Mouse (Mus musculus) natural killer cell, adult 2 months (primary cell): ENCODE results near the gene Pqlc2.

Source experiments
- DNase-seq, 2 experiments: peaks; one replicate each; pipeline ENCODE4 v3.0.0; 2022; ENCODE audit warnings: low spot score in 2 of 2

Pqlc2 gene

GRCm38 (mm10) chr4:139305521-139305920, 5.0 kb downstream of the Pqlc2 start:
- no peak for DNase-seq

GRCm38 (mm10) chr4:139302241-139302640, 8.3 kb downstream of the Pqlc2 start:
- no peak for DNase-seq

DNA sequence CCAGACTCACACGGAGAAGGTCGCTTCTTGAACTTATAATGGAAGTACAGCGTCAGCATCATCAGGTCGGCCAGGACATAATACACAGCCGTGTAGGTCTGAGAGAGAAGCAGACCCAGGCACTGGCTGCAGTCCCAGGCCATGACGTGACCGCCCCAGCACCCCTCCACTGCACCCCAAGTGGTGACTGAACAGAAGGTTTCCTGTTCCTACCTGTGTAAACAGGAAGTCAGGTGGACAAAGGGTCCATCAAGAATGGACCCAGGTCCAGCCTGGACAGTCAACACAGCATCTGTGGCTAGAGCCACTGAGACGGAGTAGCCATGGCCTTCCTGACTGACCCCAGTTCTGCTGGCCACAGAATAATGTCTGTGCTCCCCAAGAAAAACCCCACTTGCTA, 8.7 kb downstream of the Pqlc2 start:
- DNase-seq: no peak

DNA sequence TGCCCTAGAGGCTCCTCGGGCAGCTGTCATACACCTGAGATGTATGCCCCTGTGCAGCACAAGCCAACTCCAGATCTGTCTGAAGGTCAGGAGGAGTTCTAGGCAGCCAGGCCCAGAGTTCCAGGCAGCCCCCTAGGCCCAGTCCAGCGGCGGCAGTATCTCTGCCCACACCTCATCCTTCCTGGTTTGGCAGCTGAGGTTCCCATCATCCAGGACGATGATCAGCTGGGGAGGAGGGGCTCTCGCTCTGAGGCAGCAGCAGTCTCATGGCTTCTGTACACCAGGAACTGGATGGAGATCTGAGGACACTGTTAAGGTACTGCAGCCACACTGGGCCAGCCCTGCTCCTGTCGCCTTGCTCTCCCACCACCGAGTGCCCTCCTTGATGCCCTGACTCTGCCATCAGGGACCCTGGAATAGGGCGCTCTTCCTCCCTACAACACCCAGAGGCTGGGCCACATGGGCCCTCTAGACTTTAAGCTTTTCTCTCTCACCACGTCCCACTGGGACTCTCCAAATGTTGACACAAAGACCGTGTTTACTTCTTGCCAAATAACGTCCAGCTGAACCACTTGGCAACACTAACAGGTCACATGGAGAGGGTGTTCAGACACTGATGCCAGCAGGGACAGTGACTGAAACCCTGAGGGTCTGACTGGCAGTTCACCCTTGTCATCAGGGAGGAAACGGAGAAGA, 11.7 kb downstream of the Pqlc2 start:
- no peak for DNase-seq

GRCm38 (mm10) chr4:139297566-139297965, 12.9 kb downstream of the Pqlc2 start:
- DNase-seq: no peak

DNA sequence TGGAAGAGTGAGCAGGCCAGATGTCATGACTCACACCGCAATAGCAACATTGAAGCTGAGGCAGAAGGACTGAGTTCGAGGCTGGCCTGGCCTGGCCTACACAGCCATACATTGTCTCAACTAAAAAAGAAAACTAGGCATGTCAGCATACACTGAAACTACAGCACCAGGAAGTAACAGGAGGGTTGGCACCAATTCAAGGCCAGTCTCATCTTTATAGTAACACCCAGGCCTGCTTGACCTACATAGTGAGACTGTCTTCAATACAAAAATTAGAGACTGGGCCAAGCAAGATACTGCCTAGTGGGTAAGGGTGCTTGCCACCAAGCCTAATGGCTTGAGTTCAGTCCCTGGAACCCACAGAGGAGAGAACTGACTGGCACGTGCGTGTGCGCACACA, 18.5 kb downstream of the Pqlc2 start:
- no peak for DNase-seq

GRCm38 (mm10) chr4:139291099-139291498, 19.4 kb downstream of the Pqlc2 start:
- DNase-seq: no peak

GRCm38 (mm10) chr4:139289017-139289416, 21.5 kb downstream of the Pqlc2 start:
- DNase-seq: peak in 1 of 2 experiments; percentile 33

- DNase-seq: peak; percentile 62 to 75
These were observed 23.2 kb downstream of the Pqlc2 start for GRCm38 (mm10) chr4:139287122-139287863.

GRCm38 (mm10) chr4:139286234-139286633, 24.3 kb downstream of the Pqlc2 start:
- DNase-seq: no peak

- DNase-seq: no peak
These were observed 25.6 kb downstream of the Pqlc2 start for GRCm38 (mm10) chr4:139284877-139285276.

DNA sequence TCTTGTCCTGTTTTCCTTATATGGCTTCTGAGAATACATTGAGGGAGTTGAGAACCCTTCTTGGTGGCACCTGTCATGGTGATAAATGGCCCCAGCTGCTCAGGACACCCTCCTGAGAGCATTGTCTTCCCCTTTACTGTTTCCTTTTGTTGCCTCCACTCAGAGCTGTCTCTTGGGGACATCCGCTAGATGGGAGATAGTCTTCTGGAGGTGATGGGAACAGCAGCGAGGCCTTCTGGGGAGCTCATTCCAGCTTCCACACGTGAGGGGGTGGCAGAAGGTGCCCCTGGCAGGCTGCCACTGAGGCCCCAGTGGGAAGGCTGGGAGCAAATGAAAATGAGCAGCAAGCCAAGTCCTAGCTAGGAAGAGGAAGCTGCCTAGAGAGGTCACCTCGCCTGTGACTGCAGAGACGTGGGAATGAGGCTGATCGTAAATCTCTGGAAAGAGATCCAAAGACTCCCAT, 27.5 kb downstream of the Pqlc2 start:
- DNase-seq: no peak

GRCm38 (mm10) chr4:139281791-139282345, 28.6 kb downstream of the Pqlc2 start:
- DNase-seq: no peak

GRCm38 (mm10) chr4:139280530-139280929, 30.0 kb downstream of the Pqlc2 start:
- no peak for DNase-seq

DNA sequence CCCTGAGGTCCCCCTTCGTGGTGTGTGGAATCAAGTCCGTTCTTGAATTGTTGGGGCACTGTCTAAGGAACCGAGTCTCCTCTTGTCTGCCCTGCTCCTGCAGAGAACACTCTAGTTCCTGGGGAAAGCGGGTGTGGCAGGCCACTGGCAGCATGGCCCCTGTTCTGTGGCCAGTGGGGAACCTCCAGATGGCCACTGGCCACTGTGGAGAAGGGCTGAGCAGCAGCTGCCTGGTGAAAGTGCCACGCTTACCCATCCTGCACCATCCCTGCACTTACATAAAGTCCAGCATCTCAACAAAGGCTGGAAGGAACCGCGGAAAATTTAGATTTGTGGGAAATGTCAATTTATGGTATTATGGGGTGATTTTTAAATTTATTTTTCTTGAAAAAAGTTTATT, 34.1 kb downstream of the Pqlc2 start:
- DNase-seq: no peak

GRCm38 (mm10) chr4:139274573-139274972, 35.9 kb downstream of the Pqlc2 start:
- DNase-seq: no peak

DNA sequence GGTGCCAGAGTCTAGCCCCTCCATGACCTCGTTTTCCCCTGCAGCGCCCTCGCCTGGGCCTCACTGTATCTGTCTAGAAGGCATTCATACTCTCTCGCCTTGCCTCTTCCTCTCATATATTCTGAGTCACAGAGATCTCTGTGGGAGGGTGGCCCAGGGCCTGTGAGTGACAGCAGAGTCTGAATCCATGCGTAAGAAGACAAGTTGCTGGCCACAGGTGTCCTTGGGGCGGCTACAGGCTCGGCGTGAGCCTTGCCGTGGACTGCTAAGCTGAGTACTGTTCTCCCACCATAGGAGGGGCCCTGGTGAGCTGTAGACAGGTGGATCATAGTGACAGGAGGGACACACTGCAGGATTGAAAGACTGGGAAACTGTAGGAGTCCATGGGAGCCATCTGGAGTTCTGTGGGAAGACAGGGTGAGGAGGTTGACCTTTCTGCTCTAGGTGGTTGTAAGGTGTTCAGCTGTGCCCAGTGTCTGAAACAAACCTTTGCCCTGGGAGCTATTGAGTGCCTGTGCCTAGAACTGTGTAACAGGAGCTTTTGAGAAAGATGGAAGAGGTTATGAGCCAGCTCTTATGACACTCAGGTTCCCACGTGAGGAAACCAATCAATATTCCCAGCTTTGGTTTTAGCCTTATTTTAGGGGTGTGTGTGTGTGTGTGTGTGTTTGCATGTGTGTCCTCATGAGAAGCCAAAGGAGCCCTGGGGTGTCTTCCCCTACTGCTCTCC, 37.4 kb downstream of the Pqlc2 start:
- DNase-seq: no peak

DNA sequence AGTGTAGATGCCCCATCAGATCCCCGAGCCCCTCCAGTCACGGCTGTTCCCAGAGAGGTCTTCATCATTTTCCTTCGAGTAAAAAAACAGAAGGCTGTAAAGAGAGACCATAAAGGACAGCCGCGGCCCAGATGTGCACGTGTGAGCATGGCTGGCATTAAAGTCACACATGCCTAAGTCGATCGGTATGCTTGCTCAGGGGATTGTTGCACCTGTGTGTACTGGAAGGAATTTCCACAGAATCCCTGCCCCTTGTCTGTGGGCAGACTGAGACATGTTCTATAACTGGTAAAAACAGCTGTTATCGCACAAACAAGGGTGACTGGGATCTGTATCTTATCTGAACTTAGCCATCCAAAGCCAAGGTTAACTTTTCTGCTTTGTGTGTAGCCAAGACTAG, 38.9 kb downstream of the Pqlc2 start:
- DNase-seq: no peak

DNA sequence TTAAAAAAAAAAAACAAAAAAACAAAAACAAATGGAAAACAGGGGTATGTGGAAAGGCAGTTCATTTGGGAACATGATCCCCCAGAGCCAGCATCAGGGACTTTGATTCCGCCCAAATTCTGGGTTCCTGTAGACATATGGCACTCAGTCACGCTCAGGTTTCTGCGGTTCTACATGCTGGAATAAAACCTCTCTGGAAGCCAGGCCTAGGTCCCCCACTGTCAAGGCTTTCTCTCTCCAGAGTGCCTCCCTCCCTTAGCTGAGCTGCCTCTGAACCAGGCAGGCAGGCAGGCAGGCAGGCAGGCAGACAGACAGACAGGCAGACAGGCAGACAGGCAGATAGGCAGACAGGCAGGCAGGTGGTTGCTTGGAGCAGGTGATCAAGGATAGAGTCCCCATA, 40.3 kb downstream of the Pqlc2 start:
- DNase-seq: no peak

DNA sequence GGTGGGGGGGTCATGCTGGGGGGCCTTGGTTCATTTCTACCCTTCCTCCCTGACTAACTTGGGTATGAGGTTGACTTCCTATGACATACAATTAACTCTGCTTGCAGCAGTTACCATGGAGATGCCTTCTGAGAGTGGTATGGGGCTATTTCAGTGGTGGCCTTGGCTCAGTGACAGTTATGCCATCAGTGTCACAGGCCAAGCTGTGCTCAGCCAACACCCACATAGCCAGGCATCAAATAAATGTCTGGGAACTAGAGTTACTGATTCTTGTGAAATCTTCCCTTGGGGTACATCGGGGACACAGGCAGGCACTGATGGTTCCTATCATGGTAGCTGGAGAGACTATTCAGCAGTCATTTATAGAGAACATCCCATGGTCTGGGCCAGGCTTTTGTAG, 42.3 kb downstream of the Pqlc2 start:
- DNase-seq: no peak

- no peak for DNase-seq
These were observed 43.2 kb downstream of the Pqlc2 start for GRCm38 (mm10) chr4:139267335-139267734.

GRCm38 (mm10) chr4:139266500-139266865, 44.0 kb downstream of the Pqlc2 start:
- no peak for DNase-seq
